Mouse (Mus musculus): Measurements from ENCODE around the gene Map3k6.
A peak's percentile ranks its signal among the peaks of the same experiment; 100 is the strongest.

The Map3k6 gene

GRCm38 (mm10) chr4:133213661-133214060 is 27.0 kb upstream of the Map3k6 start:
- DNase-seq (ENCODE audit: low spot score in 2 of 2), result no peak

- no peak for DNase-seq (ENCODE audit: low spot score in 2 of 2)
Measured at GRCm38 (mm10) chr4:133217641-133218040, 23.0 kb upstream of the Map3k6 start.

GRCm38 (mm10) chr4:133218745-133219144 is 21.9 kb upstream of the Map3k6 start:
- DNase-seq (ENCODE audit: low spot score in 2 of 2), result no peak

- DNase-seq (ENCODE audit: low spot score in 2 of 2), result no peak
Measured at GRCm38 (mm10) chr4:133220656-133221055, 20.0 kb upstream of the Map3k6 start.

GRCm38 (mm10) chr4:133221701-133222100 is 18.9 kb upstream of the Map3k6 start:
- no peak for DNase-seq (ENCODE audit: low spot score in 2 of 2)

GRCm38 (mm10) chr4:133223875-133224274 is 16.7 kb upstream of the Map3k6 start:
- no peak for DNase-seq (ENCODE audit: low spot score in 2 of 2)

- DNase-seq (ENCODE audit: low spot score in 2 of 2), result peak in 1 of 2 experiments; percentile 51
Measured at GRCm38 (mm10) chr4:133226073-133226472, 14.5 kb upstream of the Map3k6 start.

GRCm38 (mm10) chr4:133227636-133228035 is 13.0 kb upstream of the Map3k6 start:
- no peak for DNase-seq (ENCODE audit: low spot score in 2 of 2)

- no peak for DNase-seq (ENCODE audit: low spot score in 2 of 2)
Measured at GRCm38 (mm10) chr4:133229582-133229981, 11.0 kb upstream of the Map3k6 start.

- no peak for DNase-seq (ENCODE audit: low spot score in 2 of 2)
Measured at GRCm38 (mm10) chr4:133233285-133233976, 7.2 kb upstream of the Map3k6 start.

- no peak for DNase-seq (ENCODE audit: low spot score in 2 of 2)
Measured at GRCm38 (mm10) chr4:133234771-133235170, 5.8 kb upstream of the Map3k6 start.

- no peak for DNase-seq (ENCODE audit: low spot score in 2 of 2)
Measured at GRCm38 (mm10) chr4:133235415-133235814, 5.2 kb upstream of the Map3k6 start.

GRCm38 (mm10) chr4:133237911-133238310 is 2.7 kb upstream of the Map3k6 start:
- DNase-seq (ENCODE audit: low spot score in 2 of 2), result no peak

- DNase-seq (ENCODE audit: low spot score in 2 of 2), result peak; percentile 93
Measured at GRCm38 (mm10) chr4:133240934-133241908, 603 bp downstream of the Map3k6 start.

- no peak for DNase-seq (ENCODE audit: low spot score in 2 of 2)
Measured at GRCm38 (mm10) chr4:133241910-133242309, 1.3 kb downstream of the Map3k6 start.

GRCm38 (mm10) chr4:133242710-133243109 is 2.1 kb downstream of the Map3k6 start:
- no peak for DNase-seq (ENCODE audit: low spot score in 2 of 2)

- no peak for DNase-seq (ENCODE audit: low spot score in 2 of 2)
Measured at GRCm38 (mm10) chr4:133243538-133243937, 2.9 kb downstream of the Map3k6 start.

- DNase-seq (ENCODE audit: low spot score in 2 of 2), result no peak
Measured at GRCm38 (mm10) chr4:133244289-133244688, 3.7 kb downstream of the Map3k6 start.

GRCm38 (mm10) chr4:133247072-133247471 is 6.5 kb downstream of the Map3k6 start:
- peak; percentile 60 to 73 for DNase-seq (ENCODE audit: low spot score in 2 of 2)

- DNase-seq (ENCODE audit: low spot score in 2 of 2), result no peak
Measured at GRCm38 (mm10) chr4:133247806-133248449, 7.3 kb downstream of the Map3k6 start.

GRCm38 (mm10) chr4:133250609-133251008 is 10.0 kb downstream of the Map3k6 start:
- DNase-seq (ENCODE audit: low spot score in 2 of 2), result peak in 1 of 2 experiments; percentile 68

GRCm38 (mm10) chr4:133251214-133251613 is 10.6 kb downstream of the Map3k6 start:
- DNase-seq (ENCODE audit: low spot score in 2 of 2), result no peak
